Mouse (Mus musculus) urinary bladder, adult 2 months (tissue): ENCODE results near the gene Ubash3a. TPM values are rescaled to one million over a fixed set of nuclear protein-coding genes. Genes with fewer than 3 reads are reported as not detected.
A peak's percentile ranks its signal among the peaks of the same experiment; 100 is the strongest.

Source experiments
- DNase-seq: peaks from one replicate; pipeline ENCODE4 v3.0.0; 2022; ENCODE audit warnings: low spot score
- polyA plus RNA-seq: library from polyadenylated mRNA; depleted of rRNA; stranded (reverse); fragments of >200 nt; gene quantifications from 2 replicates; pipeline ENCODE4 v1.2.3, GENCODE M21; 2012

Gene Ubash3a
- polyA plus RNA-seq, 1 experiment = 0.36 TPM

DNA sequence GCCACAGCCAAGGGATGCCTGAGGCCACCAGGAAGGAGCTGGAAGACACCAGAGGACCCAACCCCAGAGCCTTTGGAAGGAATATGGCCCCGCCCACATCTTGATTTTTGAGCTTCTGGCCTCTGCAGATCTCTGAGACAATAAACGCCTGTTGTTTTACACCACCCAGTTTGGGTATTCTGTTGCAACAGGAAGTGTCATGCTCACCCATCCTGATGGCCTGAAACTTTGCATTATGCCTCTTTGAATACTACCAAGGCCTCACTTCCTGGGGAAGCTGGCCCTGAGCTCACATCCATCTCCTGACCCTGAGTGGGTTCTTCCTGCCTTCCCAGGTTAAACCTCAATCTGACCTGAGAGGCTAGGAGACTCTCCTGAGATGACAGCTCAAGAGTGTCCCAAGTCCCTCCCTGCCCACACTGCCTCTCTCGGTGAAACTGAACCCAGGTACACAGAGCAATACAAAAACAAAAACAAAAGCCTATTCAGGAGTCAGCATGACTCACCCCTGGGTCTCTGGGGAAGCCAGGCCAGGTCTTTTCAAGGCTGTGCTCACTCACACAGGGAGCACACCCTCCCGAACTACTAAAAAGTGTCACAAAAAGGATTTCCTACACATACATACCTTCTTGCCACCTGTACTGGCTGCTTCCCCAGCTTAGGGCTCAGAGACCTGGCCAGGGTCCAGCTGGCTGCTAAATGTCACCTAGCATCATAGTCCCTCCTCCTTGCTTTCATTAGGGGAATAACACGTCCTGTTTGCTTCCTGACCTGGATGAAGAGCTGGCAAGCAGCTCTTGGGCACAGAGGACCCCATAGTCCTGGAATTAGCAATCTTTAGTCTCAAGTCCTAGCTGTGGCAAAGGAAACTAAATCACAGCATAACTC is 8.6 kb downstream of the Ubash3a start:
- no peak for DNase-seq

DNA sequence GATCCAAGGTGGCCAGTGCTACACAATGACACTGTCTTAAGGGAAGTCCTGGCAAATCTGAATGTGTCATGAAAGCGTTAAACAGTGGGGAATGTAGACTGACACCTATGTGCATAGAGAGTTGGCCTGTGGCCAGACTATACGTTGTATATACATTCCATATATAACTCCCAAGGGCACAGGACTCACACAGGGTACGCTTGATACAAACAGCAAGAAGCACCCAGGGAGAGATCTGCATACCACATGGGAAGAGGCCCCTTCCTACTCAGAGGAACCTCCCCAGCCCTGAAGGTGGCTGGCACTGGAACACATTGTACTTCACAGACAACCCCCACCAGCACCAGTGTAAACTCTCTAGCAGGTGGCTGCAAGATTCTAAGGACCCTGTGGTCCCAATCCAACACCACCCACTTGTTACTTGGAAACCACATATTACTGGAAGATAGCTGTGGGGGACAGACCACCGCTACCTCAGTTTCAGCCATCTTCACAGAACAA is 15.2 kb downstream of the Ubash3a start:
- no peak for DNase-seq

DNA sequence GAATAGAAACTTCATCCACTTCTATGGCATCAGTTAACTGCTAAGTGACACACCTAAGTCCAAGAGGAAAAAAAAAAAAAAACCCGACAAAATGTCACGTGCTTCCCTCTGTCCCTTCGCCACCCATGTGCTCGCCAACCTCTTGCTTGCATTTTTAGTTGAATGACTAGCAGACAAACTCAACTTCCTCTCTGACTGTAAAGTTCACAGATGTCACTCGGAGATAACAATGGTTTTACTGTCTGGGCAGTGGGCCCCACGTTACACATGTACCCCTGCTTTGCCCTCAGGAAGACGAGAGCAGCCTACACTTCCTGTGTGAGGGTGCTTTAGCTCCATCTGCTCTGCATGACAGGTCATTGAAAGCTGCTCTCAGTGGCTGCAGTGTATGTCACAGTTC is 16.2 kb downstream of the Ubash3a start:
- DNase-seq = no peak

GRCm38 (mm10) chr17:31224591-31224990 is 16.9 kb downstream of the Ubash3a start:
- DNase-seq = no peak

- DNase-seq = no peak
Observed at GRCm38 (mm10) chr17:31226368-31226767, 18.7 kb downstream of the Ubash3a start.

- no peak for DNase-seq
Observed at GRCm38 (mm10) chr17:31226931-31227330, 19.3 kb downstream of the Ubash3a start.

DNA sequence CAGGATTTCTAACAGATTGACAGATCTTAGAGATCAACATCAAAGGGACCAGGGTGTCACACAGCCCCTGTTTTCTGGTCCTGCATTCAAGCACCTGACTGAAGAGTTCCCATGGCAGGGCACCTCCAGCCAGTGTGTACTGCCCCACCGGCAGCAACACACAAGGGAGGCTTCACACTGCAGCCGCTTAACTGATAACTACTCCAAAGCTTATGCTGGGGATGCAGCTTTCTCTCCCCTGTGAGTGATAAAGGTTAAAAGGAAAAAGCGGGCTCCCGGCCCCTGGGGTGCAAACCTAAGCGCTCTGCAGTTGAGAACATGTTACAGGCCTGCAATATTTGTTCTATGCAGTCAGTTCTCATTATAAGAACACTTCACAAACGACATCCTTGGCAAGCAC is 24.1 kb downstream of the Ubash3a start:
- DNase-seq = no peak

- no peak for DNase-seq
Observed at GRCm38 (mm10) chr17:31232251-31233010, 24.8 kb downstream of the Ubash3a start.

DNA sequence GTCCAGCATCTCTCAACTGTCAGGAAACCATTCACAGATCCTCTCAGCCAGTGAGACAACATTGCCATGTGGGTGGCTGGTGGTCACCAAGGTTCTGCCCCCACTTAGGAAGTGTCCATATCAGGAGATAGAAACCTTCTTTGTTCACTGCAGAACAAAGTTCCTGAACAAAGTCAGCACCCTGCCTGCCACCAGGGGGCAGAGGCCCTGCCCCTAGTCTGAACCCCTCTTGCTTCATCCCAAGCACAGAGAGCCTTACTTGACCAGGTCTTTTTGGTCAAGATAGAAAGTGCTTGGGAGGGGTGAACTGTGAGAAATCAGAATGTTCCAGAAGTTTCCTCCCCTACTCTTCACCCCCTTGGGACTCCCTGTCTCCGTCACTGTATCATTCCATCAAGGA is 28.2 kb downstream of the Ubash3a start:
- DNase-seq = no peak

DNA sequence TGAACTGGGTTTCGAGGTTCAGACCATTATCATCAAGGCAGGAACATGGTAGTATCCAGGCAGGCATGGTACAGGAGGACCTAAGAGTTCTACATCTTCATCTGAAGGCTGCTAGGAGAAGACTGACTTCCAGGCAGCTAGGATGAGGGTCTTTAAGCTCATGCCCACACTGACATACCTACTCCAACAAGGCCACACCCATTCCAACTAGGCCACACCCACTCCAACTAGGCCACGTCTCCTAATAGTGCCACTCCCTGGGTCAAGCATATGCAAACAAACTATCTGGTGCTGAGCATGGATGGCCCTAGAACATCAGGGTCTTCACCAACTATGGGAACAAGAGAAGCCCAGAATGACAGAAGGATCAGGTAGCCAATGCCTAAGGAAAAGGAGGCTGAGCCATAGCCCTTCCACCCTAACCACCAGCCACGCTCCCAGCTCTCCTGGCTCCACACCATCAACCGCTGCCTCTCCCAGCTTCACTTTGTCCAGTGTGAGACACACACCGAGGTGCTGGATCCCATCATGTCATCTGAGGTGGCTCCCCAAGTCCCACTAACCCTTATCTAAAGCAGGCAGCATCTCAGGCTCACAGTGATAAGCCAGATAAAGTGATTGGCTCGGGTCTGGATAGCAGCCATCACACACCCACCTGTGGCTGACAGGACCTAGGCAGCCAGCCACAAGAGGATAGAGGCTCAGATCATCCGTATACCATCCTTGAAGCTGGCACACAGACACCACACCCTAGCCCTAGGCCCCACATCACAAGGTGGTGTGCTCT is 30.8 kb downstream of the Ubash3a start:
- no peak for DNase-seq

DNA sequence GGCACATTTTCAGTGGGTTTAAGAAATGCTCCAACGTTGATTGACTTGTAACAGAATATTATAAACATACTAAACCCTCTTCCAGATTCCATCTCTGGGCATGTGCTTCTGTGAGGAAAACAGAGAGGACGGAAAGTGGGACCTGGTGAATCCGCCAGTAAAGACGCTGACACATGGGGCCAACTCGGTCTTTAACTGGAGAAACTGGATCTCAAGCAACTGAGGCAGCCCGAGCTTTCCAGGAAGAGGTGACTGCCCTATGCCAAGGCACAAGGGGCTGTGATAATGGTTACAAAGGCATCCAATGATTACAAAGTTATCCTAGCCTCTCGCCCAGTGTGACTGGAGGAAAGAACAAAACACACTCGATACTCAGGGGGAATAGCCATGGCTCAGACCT is 33.5 kb downstream of the Ubash3a start:
- no peak for DNase-seq

- peak; percentile 17 for DNase-seq
Observed at GRCm38 (mm10) chr17:31242764-31243163, 35.1 kb downstream of the Ubash3a start.

- no peak for DNase-seq
Observed at GRCm38 (mm10) chr17:31245321-31245720, 37.6 kb downstream of the Ubash3a start.

GRCm38 (mm10) chr17:31247144-31247543 is 39.5 kb downstream of the Ubash3a start:
- no peak for DNase-seq

- no peak for DNase-seq
Observed at GRCm38 (mm10) chr17:31253951-31254350, 46.3 kb downstream of the Ubash3a start.

DNA sequence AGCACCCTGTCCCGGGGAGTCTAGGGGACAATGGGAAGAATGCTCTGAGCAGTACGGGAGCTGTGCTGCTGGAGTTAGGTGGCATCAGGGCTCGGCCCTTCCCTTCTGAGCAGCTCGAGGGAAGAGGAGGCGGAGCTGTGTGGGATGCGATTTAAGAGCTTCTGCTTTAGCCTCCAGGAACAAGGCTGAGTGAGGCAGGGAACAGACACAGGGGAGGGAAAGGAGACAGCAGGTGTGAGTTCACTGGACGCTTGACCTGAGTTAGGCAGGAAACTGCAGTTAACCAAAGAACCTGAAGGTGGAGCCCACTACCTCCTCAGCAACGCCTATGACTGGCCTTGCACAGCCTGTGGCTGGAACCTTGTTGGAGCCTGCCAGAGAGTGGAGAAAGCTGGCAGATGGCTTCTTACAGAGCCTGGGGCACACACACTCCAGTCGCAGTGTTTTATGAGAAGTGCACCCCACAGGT is 46.8 kb downstream of the Ubash3a start:
- DNase-seq = peak; percentile 54

DNA sequence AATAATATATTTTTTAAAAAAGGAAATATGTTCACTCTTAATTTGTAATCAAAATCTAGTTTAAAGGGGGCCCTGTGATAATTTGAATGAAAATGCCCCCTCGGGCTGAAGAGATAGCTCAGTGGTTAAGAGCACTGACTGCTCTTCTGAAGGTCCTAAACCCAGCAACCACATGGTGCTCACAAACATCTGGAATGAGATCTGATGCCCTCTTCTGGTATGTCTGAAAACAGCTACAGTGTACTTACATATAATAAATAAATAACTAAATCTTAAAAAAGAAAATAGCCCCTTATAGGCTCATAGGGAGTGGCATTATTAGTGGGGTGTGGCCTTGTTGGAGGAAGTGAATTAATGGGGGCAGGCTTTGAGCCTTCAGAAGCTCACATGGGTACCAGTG is 49.5 kb downstream of the Ubash3a start:
- no peak for DNase-seq

DNA sequence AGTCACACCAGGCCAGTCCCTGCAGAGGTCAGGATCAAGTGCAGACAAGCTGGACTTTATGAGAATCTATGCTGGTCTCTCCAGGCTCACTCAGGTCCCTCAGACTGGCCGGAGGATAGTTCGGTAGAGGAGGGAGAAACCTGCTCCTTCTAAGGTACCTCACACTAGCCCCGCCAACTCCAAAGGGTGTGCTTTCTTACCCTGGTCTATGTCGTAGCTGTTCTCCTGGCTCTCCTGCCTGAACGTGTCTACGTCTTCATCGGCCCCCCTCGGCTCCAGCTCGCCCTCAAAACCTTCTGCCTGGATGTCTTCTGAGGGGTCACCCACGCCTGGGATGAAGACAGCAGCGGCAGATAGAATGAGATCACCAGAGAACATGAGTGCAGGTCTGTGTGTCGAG is 50.2 kb downstream of the Ubash3a start:
- DNase-seq = no peak

- no peak for DNase-seq
Observed at GRCm38 (mm10) chr17:31258310-31258865, 50.7 kb downstream of the Ubash3a start.

- DNase-seq = no peak
Observed at GRCm38 (mm10) chr17:31259145-31259544, 51.5 kb downstream of the Ubash3a start.

GRCm38 (mm10) chr17:31259825-31260224 is 52.2 kb downstream of the Ubash3a start:
- DNase-seq = no peak

DNA sequence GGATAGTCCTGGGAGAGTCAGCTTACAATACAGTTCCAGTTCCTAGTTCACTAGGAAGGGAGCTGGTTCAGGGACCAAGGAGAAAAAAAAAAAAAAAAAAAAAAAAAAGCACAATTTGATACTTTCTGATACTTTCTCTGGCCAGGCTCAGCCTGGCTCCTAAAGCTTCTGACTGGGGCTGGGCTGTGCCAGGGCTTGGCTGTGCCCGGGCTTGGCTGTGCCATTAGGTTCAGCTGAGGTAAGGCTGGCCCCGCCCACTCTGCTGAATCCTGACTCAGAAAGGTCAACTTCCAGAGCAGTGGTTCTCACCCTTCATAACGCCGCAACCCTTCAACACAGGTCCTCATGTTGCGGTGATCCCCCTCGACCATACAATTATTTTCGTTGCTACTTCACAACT is 52.8 kb downstream of the Ubash3a start:
- DNase-seq = peak; percentile 62
